Mouse (Mus musculus): ENCODE data around the gene Chst10. TPM values are rescaled to one million over a fixed set of nuclear protein-coding genes. Genes with fewer than 3 reads are reported as not detected.

Chst10 gene
- polyA plus RNA-seq, 1 experiment from 2014 or later = 10.8 TPM

GRCm38 (mm10) chr1:38819691-38820090 lies 78.3 kb downstream of the Chst10 start:
- ATAC-seq (ENCODE audit: insufficient number of reproducible peaks, low FRiP score, low TSS enrichment, low read depth) (no peak), DNase-seq (ENCODE audit: low spot score) (no peak)
- no peak overlapping the region for H3K4me2 ChIP-seq (ENCODE audit: low read depth, severe bottlenecking)
- H3K27me3 ChIP-seq (ENCODE audit: control insufficient read depth, insufficient read depth, low read length) = no peaks in the 10 kb centered on the region
- no peaks in the 10 kb centered on the region for H3K36me3 ChIP-seq (ENCODE audit: control insufficient read depth, insufficient read depth, low read length)
- H3K9me3 ChIP-seq (ENCODE audit: control insufficient read depth, low read length) = no peaks in the 10 kb centered on the region
- H3K27ac ChIP-seq (replicated peaks; ENCODE audit: low read depth, low read length) = no peak overlapping the region
- H3K9ac ChIP-seq (ENCODE audit: low read length) = no peak overlapping the region
- no peak overlapping the region for H3K4me3 ChIP-seq (ENCODE audit: low read depth, low read length)
- peaks cover 2% of the 10 kb centered on the region; the same call in 1 of the 2 replicates for H3K4me1 ChIP-seq (ENCODE audit: control insufficient read depth, insufficient read depth, low read length)

GRCm38 (mm10) chr1:38817671-38818070 lies 80.3 kb downstream of the Chst10 start:
- no peak overlapping the region for H3K27ac ChIP-seq (replicated peaks; ENCODE audit: low read depth, low read length)
- no peaks in the 10 kb centered on the region for H3K36me3 ChIP-seq (ENCODE audit: control insufficient read depth, insufficient read depth, low read length)
- H3K9me3 ChIP-seq (ENCODE audit: control insufficient read depth, low read length) = no peaks in the 10 kb centered on the region
- no peak for DNase-seq (ENCODE audit: low spot score)
- H3K4me2 ChIP-seq (ENCODE audit: low read depth, severe bottlenecking) = no peak overlapping the region
- WGBS = 78% methylated on average over 3 of the region's 3 CpGs
- no peak for ATAC-seq (ENCODE audit: insufficient number of reproducible peaks, low FRiP score, low TSS enrichment, low read depth)
- no peak overlapping the region for H3K4me3 ChIP-seq (ENCODE audit: low read depth, low read length)
- peaks cover 2% of the 10 kb centered on the region; the same call in 1 of the 2 replicates for H3K4me1 ChIP-seq (ENCODE audit: control insufficient read depth, insufficient read depth, low read length)
- H3K9ac ChIP-seq (ENCODE audit: low read length) = no peak overlapping the region
- no peaks in the 10 kb centered on the region for H3K27me3 ChIP-seq (ENCODE audit: control insufficient read depth, insufficient read depth, low read length)

- no peaks in the 10 kb centered on the region for H3K36me3 ChIP-seq (ENCODE audit: control insufficient read depth, insufficient read depth, low read length)
- WGBS = 47% methylated on average over 9 of the region's 9 CpGs
- H3K4me2 ChIP-seq (ENCODE audit: low read depth, severe bottlenecking) = no peak overlapping the region
- no peak overlapping the region for H3K4me3 ChIP-seq (ENCODE audit: low read depth, low read length)
- DNase-seq (ENCODE audit: low spot score) (peak; percentile 31), ATAC-seq (ENCODE audit: insufficient number of reproducible peaks, low FRiP score, low TSS enrichment, low read depth) (no peak)
- no peak overlapping the region for H3K27ac ChIP-seq (replicated peaks; ENCODE audit: low read depth, low read length)
- H3K27me3 ChIP-seq (ENCODE audit: control insufficient read depth, insufficient read depth, low read length) = no peaks in the 10 kb centered on the region
- H3K9me3 ChIP-seq (ENCODE audit: control insufficient read depth, low read length) = no peaks in the 10 kb centered on the region
- no peak overlapping the region for H3K9ac ChIP-seq (ENCODE audit: low read length)
- H3K4me1 ChIP-seq (ENCODE audit: control insufficient read depth, insufficient read depth, low read length) = peaks cover 2% of the 10 kb centered on the region; the same call in 1 of the 2 replicates
These were observed 80.7 kb downstream of the Chst10 start for GRCm38 (mm10) chr1:38817268-38817667.

- H3K4me1 ChIP-seq (ENCODE audit: control insufficient read depth, insufficient read depth, low read length) = peaks cover 2% of the 10 kb centered on the region; the same call in 1 of the 2 replicates
- no peaks in the 10 kb centered on the region for H3K27me3 ChIP-seq (ENCODE audit: control insufficient read depth, insufficient read depth, low read length)
- H3K9me3 ChIP-seq (ENCODE audit: control insufficient read depth, low read length) = no peaks in the 10 kb centered on the region
- no peak overlapping the region for H3K9ac ChIP-seq (ENCODE audit: low read length)
- no peaks in the 10 kb centered on the region for H3K36me3 ChIP-seq (ENCODE audit: control insufficient read depth, insufficient read depth, low read length)
- no peak overlapping the region for H3K4me2 ChIP-seq (ENCODE audit: low read depth, severe bottlenecking)
- ATAC-seq (ENCODE audit: insufficient number of reproducible peaks, low FRiP score, low TSS enrichment, low read depth) (no peak), DNase-seq (ENCODE audit: low spot score) (no peak)
- 44% methylated on average over 4 of the region's 4 CpGs for WGBS
- no peak overlapping the region for H3K4me3 ChIP-seq (ENCODE audit: low read depth, low read length)
- no peak overlapping the region for H3K27ac ChIP-seq (replicated peaks; ENCODE audit: low read depth, low read length)
These were observed 81.7 kb downstream of the Chst10 start for GRCm38 (mm10) chr1:38816306-38816705.

Other genes with a start within 250 kb of the Chst10 start
- gene Aff3, start 233.2 kb downstream of the Chst10 start, polyA plus RNA-seq (2014; fragmentation: Nextera tagmentation; extraction: Ambion mirVana) = 43.9 and 46.8 TPM in 2 replicates
- gene Lonrf2, start 61.5 kb downstream of the Chst10 start, polyA plus RNA-seq (2014; fragmentation: Nextera tagmentation; extraction: Ambion mirVana) = 0.95 and 1.3 TPM in 2 replicates
- not detected in 2 replicates for gene Nms, start 41.0 kb upstream of the Chst10 start, polyA plus RNA-seq (2014; fragmentation: Nextera tagmentation; extraction: Ambion mirVana)
- gene Pdcl3, start 87.4 kb upstream of the Chst10 start, polyA plus RNA-seq (2014; fragmentation: Nextera tagmentation; extraction: Ambion mirVana) = 148 and 149 TPM in 2 replicates